Mouse (Mus musculus) bone marrow, adult 2 months (tissue): Measurements from ENCODE around the gene Mapkbp1. TPM values are rescaled to one million over a fixed set of nuclear protein-coding genes. Genes with fewer than 3 reads are reported as not detected.

Experiments
- H3K27ac ChIP-seq: fragments of 200-500 bp; 2 replicates; pipeline ENCODE4 v1.5.1; 2012; ENCODE audit warnings: low read depth, mild to moderate bottlenecking, control low read depth, inconsistent platforms, low read length; ENCODE audit not compliant: control insufficient read depth, poor library complexity, insufficient read depth
- H3K4me1 ChIP-seq: fragments of 200-500 bp; 2 replicates; pipeline ENCODE4 v1.6.1; 2011; ENCODE audit warnings: low read length; ENCODE audit not compliant: control insufficient read depth, insufficient read depth
- H3K4me3 ChIP-seq: fragments of 200-500 bp; replicated peaks from 2 replicates; pipeline ENCODE3; 2011; ENCODE audit warnings: mild to moderate bottlenecking, low read depth, low read length, control low read depth; ENCODE audit not compliant: control insufficient read depth
- CTCF ChIP-seq: fragments of 200-500 bp; IDR thresholded peaks from 2 replicates; pipeline ENCODE4 v1.5.1; 2011; ENCODE audit warnings: low read length, control low read depth; ENCODE audit not compliant: control insufficient read depth, insufficient read depth
- POLR2A ChIP-seq: fragments of 200-500 bp; IDR thresholded peaks from 2 replicates; pipeline ENCODE4 v1.6.1; 2011; ENCODE audit warnings: low read depth, mild to moderate bottlenecking, control low read depth, low read length, borderline replicate concordance; ENCODE audit not compliant: control insufficient read depth
- WGBS: fragments of 180-500 bp; shearing (Covaris S2); methylation state at CpG from one replicate; pipeline ENCODE4 v1.1.7; 2018; 5-methylcytosine and 5-hydroxymethylcytosine counted together
- polyA plus RNA-seq: library from polyadenylated mRNA; stranded (reverse); fragments of >200 nt; gene quantifications from 2 replicates; pipeline ENCODE4 v1.2.4, GENCODE M21; 2011; ENCODE audit warnings: low replicate concordance; ENCODE audit not compliant: missing spikeins, insufficient read depth, insufficient read length

Mapkbp1 gene
- 2.1 and 6.6 TPM in 2 replicates for polyA plus RNA-seq

GRCm38 (mm10) chr2:119972537-119972879 lies at the start of gene Mapkbp1:
Gene Mapkbp1, plus strand, starts transcription at chr2:119972699.
- whole genome bisulfite sequencing, result 2% methylated on average over 19 of the region's 19 CpGs
- H3K27ac ChIP-seq, result peak within 1 kb of the TSS; percentile 43; the same call in 1 of the 2 replicates
- peaks cover 2% of the 10 kb centered on the region for H3K4me1 ChIP-seq
- no peak for TF ChIP-seq CTCF
- no peak for TF ChIP-seq POLR2A
- H3K4me3 ChIP-seq, result peak within 1 kb of the TSS; percentile 78

- TF ChIP-seq CTCF, result no peak
- TF ChIP-seq POLR2A, result no peak
- WGBS, result 12% methylated on average over 9 of the region's 9 CpGs
- Histone ChIP-seq H3K27ac (no peak overlapping the region), H3K4me3 (no peak overlapping the region), H3K4me1 (peaks cover 2% of the 10 kb centered on the region)
These were observed 1.9 kb upstream of the Mapkbp1 start for GRCm38 (mm10) chr2:119970571-119970970.

GRCm38 (mm10) chr2:119971316-119971715 lies 1.2 kb upstream of the Mapkbp1 start:
- Histone ChIP-seq H3K4me1 (peaks cover 2% of the 10 kb centered on the region), H3K27ac (no peak overlapping the region), H3K4me3 (no peak overlapping the region)
- TF ChIP-seq POLR2A (no peak), CTCF (no peak)
- 89% methylated on average over 3 of the region's 3 CpGs for WGBS

GRCm38 (mm10) chr2:119971837-119972536 lies 512 bp upstream of the Mapkbp1 start:
- Histone ChIP-seq H3K4me3 (peak overlapping the region; percentile 78), H3K27ac (peak overlapping the region; percentile 43; the same call in 1 of the 2 replicates), H3K4me1 (peaks cover 2% of the 10 kb centered on the region)
- 7% methylated on average over 32 of the region's 32 CpGs for WGBS
- peak; percentile 33; the same call in 1 of the 2 replicates for TF ChIP-seq CTCF
- TF ChIP-seq POLR2A, result peak; percentile 78; the same call in 1 of the 2 replicates

- WGBS, result 86% methylated on average over 7 of the region's 7 CpGs
- TF ChIP-seq CTCF (no peak), POLR2A (no peak)
- Histone ChIP-seq H3K27ac (no peak overlapping the region), H3K4me3 (no peak overlapping the region), H3K4me1 (no peaks in the 10 kb centered on the region)
These were observed 8.0 kb downstream of the Mapkbp1 start for GRCm38 (mm10) chr2:119980343-119980986.

GRCm38 (mm10) chr2:119981631-119982030 lies 9.1 kb downstream of the Mapkbp1 start:
- Histone ChIP-seq H3K4me1 (no peaks in the 10 kb centered on the region; the same call in 1 of the 2 replicates), H3K27ac (no peak overlapping the region), H3K4me3 (no peak overlapping the region)
- WGBS, result 94% methylated on average over 2 of the region's 2 CpGs
- TF ChIP-seq POLR2A (no peak), CTCF (no peak)

- H3K27ac ChIP-seq, result no peak overlapping the region
These were observed 13.4 kb downstream of the Mapkbp1 start for GRCm38 (mm10) chr2:119985871-119986270.

GRCm38 (mm10) chr2:119986369-119986768 lies 13.9 kb downstream of the Mapkbp1 start:
- no peak overlapping the region for H3K27ac ChIP-seq
- 81% methylated on average over 6 of the region's 6 CpGs for WGBS
- no peaks in the 10 kb centered on the region; the same call in none of the 2 replicates for H3K4me1 ChIP-seq
- no peak overlapping the region for H3K4me3 ChIP-seq
- no peak for TF ChIP-seq CTCF
- TF ChIP-seq POLR2A, result no peak

More at GRCm38 (mm10) chr2:119985871-119986270, 13.4 kb downstream of the Mapkbp1 start:
- Histone ChIP-seq H3K4me3 (no peak overlapping the region), H3K4me1 (no peaks in the 10 kb centered on the region; the same call in none of the 2 replicates)
- TF ChIP-seq POLR2A, result no peak
- TF ChIP-seq CTCF, result no peak
- WGBS, result 84% methylated on average over 8 of the region's 8 CpGs
